Mouse (Mus musculus): ENCODE data around the gene Itpa. TPM values are rescaled to one million over a fixed set of nuclear protein-coding genes. Genes with fewer than 3 reads are reported as not detected.

Itpa gene
- polyA plus RNA-seq, 1 experiment from 2014 or later: 31.2 TPM

GRCm38 (mm10) chr2:130704040-130705001 lies 36.9 kb downstream of the Itpa start:
- Histone ChIP-seq H3K4me3 (ENCODE audit: low read depth, low read length) (no peak overlapping the region), H3K36me3 (replicated peaks; ENCODE audit: insufficient read depth, low read length) (0 out of 2 replicates have a peak, but pooled peaks cover 4% of the 10 kb centered on the region), H3K9ac (replicated peaks) (no peak overlapping the region), H3K27me3 (ENCODE audit: insufficient read depth, low read length) (no peaks in the 10 kb centered on the region), H3K27ac (ENCODE audit: low read depth) (no peak overlapping the region), H3K9me3 (ENCODE audit: low read length) (no peaks in the 10 kb centered on the region), H3K4me1 (ENCODE audit: insufficient read depth) (peaks cover 9% of the 10 kb centered on the region), H3K4me2 (ENCODE audit: low read depth, low read length) (no peak overlapping the region)
- DNase-seq (no peak), ATAC-seq (no peak)
- TF ChIP-seq CTCF (IDR thresholded peaks at IDR 0.05; ENCODE audit: low read depth) (no peak), EP300 (IDR thresholded peaks at IDR 0.05; ENCODE audit: low read depth) (no peak)
- whole genome bisulfite sequencing (ENCODE audit: insufficient replicate concordance): 78% methylated on average over 9 of the region's 9 CpGs

- Histone ChIP-seq H3K4me1 (ENCODE audit: insufficient read depth) (peaks cover 9% of the 10 kb centered on the region), H3K4me3 (ENCODE audit: low read depth, low read length) (no peak overlapping the region), H3K9me3 (ENCODE audit: low read length) (no peaks in the 10 kb centered on the region), H3K27me3 (ENCODE audit: insufficient read depth, low read length) (no peaks in the 10 kb centered on the region), H3K27ac (ENCODE audit: low read depth) (no peak overlapping the region), H3K4me2 (ENCODE audit: low read depth, low read length) (no peak overlapping the region), H3K9ac (replicated peaks) (no peak overlapping the region), H3K36me3 (replicated peaks; ENCODE audit: insufficient read depth, low read length) (peaks cover 4% of the 10 kb centered on the region; the same call in 1 of the 2 replicates)
- ATAC-seq: no peak
- 68% methylated on average over 6 of the region's 6 CpGs for WGBS (ENCODE audit: insufficient replicate concordance)
- no peak for DNase-seq
- TF ChIP-seq CTCF (IDR thresholded peaks at IDR 0.05; ENCODE audit: low read depth) (peak; percentile 27; the same call in 1 of the 2 replicates), EP300 (IDR thresholded peaks at IDR 0.05; ENCODE audit: low read depth) (no peak)
Observed at GRCm38 (mm10) chr2:130705178-130705577, 37.8 kb downstream of the Itpa start.

GRCm38 (mm10) chr2:130706602-130707001 lies 39.2 kb downstream of the Itpa start:
- Histone ChIP-seq H3K36me3 (replicated peaks; ENCODE audit: insufficient read depth, low read length) (peaks cover 4% of the 10 kb centered on the region; the same call in 1 of the 2 replicates), H3K9me3 (ENCODE audit: low read length) (no peaks in the 10 kb centered on the region), H3K4me2 (ENCODE audit: low read depth, low read length) (no peak overlapping the region), H3K9ac (replicated peaks) (no peak overlapping the region), H3K4me3 (ENCODE audit: low read depth, low read length) (no peak overlapping the region), H3K27me3 (ENCODE audit: insufficient read depth, low read length) (no peaks in the 10 kb centered on the region), H3K27ac (ENCODE audit: low read depth) (peak overlapping the region; percentile 80), H3K4me1 (ENCODE audit: insufficient read depth) (peaks cover 9% of the 10 kb centered on the region)
- WGBS (ENCODE audit: insufficient replicate concordance): 53% methylated on average over 4 of the region's 4 CpGs
- DNase-seq (no peak), ATAC-seq (peak; percentile 84)
- TF ChIP-seq CTCF (IDR thresholded peaks at IDR 0.05; ENCODE audit: low read depth) (no peak), EP300 (IDR thresholded peaks at IDR 0.05; ENCODE audit: low read depth) (no peak)

- TF ChIP-seq EP300 (IDR thresholded peaks at IDR 0.05; ENCODE audit: low read depth) (no peak), CTCF (IDR thresholded peaks at IDR 0.05; ENCODE audit: low read depth) (no peak)
- 21% methylated on average over 10 of the region's 10 CpGs for WGBS (ENCODE audit: insufficient replicate concordance)
- no peaks in the 10 kb centered on the region for H3K9me3 ChIP-seq (ENCODE audit: low read length)
- H3K27me3 ChIP-seq (ENCODE audit: insufficient read depth, low read length): no peaks in the 10 kb centered on the region
- peaks cover 4% of the 10 kb centered on the region; the same call in 1 of the 2 replicates for H3K36me3 ChIP-seq (replicated peaks; ENCODE audit: insufficient read depth, low read length)
- H3K4me2 ChIP-seq (ENCODE audit: low read depth, low read length): no peak overlapping the region
- H3K4me3 ChIP-seq (ENCODE audit: low read depth, low read length): no peak overlapping the region
- no peak overlapping the region for H3K9ac ChIP-seq (replicated peaks)
- peaks cover 9% of the 10 kb centered on the region for H3K4me1 ChIP-seq (ENCODE audit: insufficient read depth)
- peak; percentile 43; the same call in 1 of the 2 replicates for ATAC-seq
- peak overlapping the region; percentile 80 for H3K27ac ChIP-seq (ENCODE audit: low read depth)
- DNase-seq: no peak
Observed at GRCm38 (mm10) chr2:130707057-130707456, 39.6 kb downstream of the Itpa start.

- Histone ChIP-seq H3K36me3 (replicated peaks; ENCODE audit: insufficient read depth, low read length) (peaks cover 7% of the 10 kb centered on the region), H3K27me3 (ENCODE audit: insufficient read depth, low read length) (no peaks in the 10 kb centered on the region), H3K9me3 (ENCODE audit: low read length) (no peaks in the 10 kb centered on the region), H3K4me2 (ENCODE audit: low read depth, low read length) (no peak overlapping the region), H3K4me3 (ENCODE audit: low read depth, low read length) (no peak overlapping the region), H3K4me1 (ENCODE audit: insufficient read depth) (no peaks in the 10 kb centered on the region), H3K9ac (replicated peaks) (no peak overlapping the region), H3K27ac (ENCODE audit: low read depth) (no peak overlapping the region)
- TF ChIP-seq CTCF (IDR thresholded peaks at IDR 0.05; ENCODE audit: low read depth) (no peak), EP300 (IDR thresholded peaks at IDR 0.05; ENCODE audit: low read depth) (no peak)
- ATAC-seq: no peak
- 70% methylated on average over 6 of the region's 6 CpGs for WGBS (ENCODE audit: insufficient replicate concordance)
- no peak for DNase-seq
Observed at GRCm38 (mm10) chr2:130717951-130718350, 50.5 kb downstream of the Itpa start.

- H3K9ac ChIP-seq (replicated peaks): no peak overlapping the region
- H3K27me3 ChIP-seq (ENCODE audit: insufficient read depth, low read length): no peaks in the 10 kb centered on the region
- DNase-seq (no peak), ATAC-seq (no peak)
- 77% methylated on average over 4 of the region's 4 CpGs for WGBS (ENCODE audit: insufficient replicate concordance)
- no peak for TF ChIP-seq CTCF (IDR thresholded peaks at IDR 0.05; ENCODE audit: low read depth)
- TF ChIP-seq EP300 (IDR thresholded peaks at IDR 0.05; ENCODE audit: low read depth): no peak
- H3K36me3 ChIP-seq (replicated peaks; ENCODE audit: insufficient read depth, low read length): peaks cover 32% of the 10 kb centered on the region
- H3K27ac ChIP-seq (ENCODE audit: low read depth): no peak overlapping the region
- H3K9me3 ChIP-seq (ENCODE audit: low read length): no peaks in the 10 kb centered on the region
- H3K4me2 ChIP-seq (ENCODE audit: low read depth, low read length): no peak overlapping the region
- no peaks in the 10 kb centered on the region for H3K4me1 ChIP-seq (ENCODE audit: insufficient read depth)
- no peak overlapping the region for H3K4me3 ChIP-seq (ENCODE audit: low read depth, low read length)
Observed at GRCm38 (mm10) chr2:130724369-130724768, 57.0 kb downstream of the Itpa start.

Measured in liver, postnatal 0 days (tissue).